Mouse (Mus musculus) heart, embryonic 13.5 days (tissue): Measurements from ENCODE around the gene Abcc2. TPM values are rescaled to one million over a fixed set of nuclear protein-coding genes. Genes with fewer than 3 reads are reported as not detected.

Source experiments
- ATAC-seq: fragments of 200-750 bp; cut with Nextera tagmentation; 2 replicates; pipeline ENCODE4 v1.8.0; 2017; ENCODE audit warnings: moderate TSS enrichment; ENCODE audit not compliant: insufficient number of reproducible peaks, low FRiP score, low TSS enrichment; ENCODE audit errors: extremely low read depth
- H3K27ac ChIP-seq: fragments of 300-500 bp; sonication (generic); replicated peaks from 2 replicates; pipeline ENCODE4 v1.5.1; 2015; ENCODE audit warnings: moderate library complexity, mild to moderate bottlenecking, inconsistent platforms
- H3K27me3 ChIP-seq: fragments of 300-500 bp; sonication (generic); replicated peaks from 2 replicates; pipeline ENCODE4 v1.6.1; 2015; ENCODE audit warnings: mild to moderate bottlenecking, inconsistent platforms
- H3K36me3 ChIP-seq: fragments of 300-500 bp; sonication (generic); 2 replicates; pipeline ENCODE4 v1.6.1; 2015; ENCODE audit warnings: mild to moderate bottlenecking, inconsistent platforms
- H3K4me1 ChIP-seq: fragments of 300-500 bp; sonication (generic); 2 replicates; pipeline ENCODE4 v1.6.1; 2015; ENCODE audit warnings: inconsistent platforms
- H3K4me2 ChIP-seq: fragments of 300-500 bp; sonication (generic); 2 replicates; pipeline ENCODE4 v1.6.1; 2015; ENCODE audit warnings: inconsistent platforms, mild to moderate bottlenecking, moderate library complexity
- H3K4me3 ChIP-seq: fragments of 300-500 bp; sonication (generic); 2 replicates; pipeline ENCODE4 v1.5.1; 2015; ENCODE audit warnings: moderate library complexity, mild to moderate bottlenecking, inconsistent platforms
- H3K9ac ChIP-seq: fragments of 300-500 bp; sonication (generic); 2 replicates; pipeline ENCODE4 v1.6.1; 2015; ENCODE audit warnings: inconsistent platforms, mild to moderate bottlenecking, moderate library complexity
- H3K9me3 ChIP-seq: fragments of 300-500 bp; sonication (generic); 2 replicates; pipeline ENCODE4 v1.6.1; 2016; ENCODE audit warnings: inconsistent platforms
- WGBS: fragments of 180-500 bp; shearing (Covaris S2); methylation state at CpG from one replicate; pipeline ENCODE4 v1.1.7; 2015; ENCODE audit warnings: mixed read lengths; 5-methylcytosine and 5-hydroxymethylcytosine counted together
- polyA plus RNA-seq: library from polyadenylated mRNA; unstranded; fragments of >200 nt; fragmentation: Nextera tagmentation; extraction: Ambion mirVana; gene quantifications from 2 replicates; pipeline ENCODE4 v1.2.1, GENCODE M21; 2015

Abcc2 gene
- polyA plus RNA-seq, 1 experiment from 2014 or later, result not detected

GRCm38 (mm10) chr19:43761543-43762256 lies 20.3 kb upstream of the Abcc2 start:
- Histone ChIP-seq H3K4me2 (no peak overlapping the region), H3K9me3 (no peaks in the 10 kb centered on the region), H3K9ac (no peak overlapping the region), H3K36me3 (0 out of 2 replicates have a peak, but pooled peaks cover 5% of the 10 kb centered on the region), H3K4me1 (no peaks in the 10 kb centered on the region), H3K27me3 (no peaks in the 10 kb centered on the region), H3K27ac (no peak overlapping the region), H3K4me3 (no peak overlapping the region)
- ATAC-seq, result no peak

- H3K27me3 ChIP-seq, result no peaks in the 10 kb centered on the region
- no peaks in the 10 kb centered on the region for H3K9me3 ChIP-seq
- 62% methylated on average over 2 of the region's 2 CpGs for WGBS
These were observed 19.6 kb upstream of the Abcc2 start for GRCm38 (mm10) chr19:43762410-43762809.

GRCm38 (mm10) chr19:43766451-43766850 lies 15.5 kb upstream of the Abcc2 start:
- H3K27me3 ChIP-seq, result no peaks in the 10 kb centered on the region
- no peak for ATAC-seq
- H3K4me3 ChIP-seq, result no peak overlapping the region
- no peak overlapping the region for H3K9ac ChIP-seq
- H3K36me3 ChIP-seq, result peaks cover 14% of the 10 kb centered on the region
- no peak overlapping the region for H3K27ac ChIP-seq
- H3K4me2 ChIP-seq, result no peak overlapping the region
- WGBS, result 76% methylated on average over 5 of the region's 5 CpGs
- H3K9me3 ChIP-seq, result no peaks in the 10 kb centered on the region
- H3K4me1 ChIP-seq, result no peaks in the 10 kb centered on the region

More at GRCm38 (mm10) chr19:43762410-43762809, 19.6 kb upstream of the Abcc2 start:
- H3K4me1 ChIP-seq, result no peaks in the 10 kb centered on the region
- no peak overlapping the region for H3K27ac ChIP-seq
- no peak overlapping the region for H3K4me2 ChIP-seq
- ATAC-seq, result no peak
- no peak overlapping the region for H3K9ac ChIP-seq
- H3K36me3 ChIP-seq, result 0 out of 2 replicates have a peak, but pooled peaks cover 5% of the 10 kb centered on the region
- no peak overlapping the region for H3K4me3 ChIP-seq

- Histone ChIP-seq H3K4me1 (no peaks in the 10 kb centered on the region), H3K9ac (no peak overlapping the region), H3K36me3 (peaks cover 9% of the 10 kb centered on the region), H3K27ac (no peak overlapping the region), H3K4me2 (no peak overlapping the region), H3K4me3 (no peak overlapping the region), H3K27me3 (no peaks in the 10 kb centered on the region), H3K9me3 (no peaks in the 10 kb centered on the region)
- no peak for ATAC-seq
- WGBS, result 67% methylated on average over 9 of the region's 9 CpGs
These were observed 14.3 kb upstream of the Abcc2 start for GRCm38 (mm10) chr19:43767549-43768322.

GRCm38 (mm10) chr19:43769366-43769960 lies 12.5 kb upstream of the Abcc2 start:
- H3K27ac ChIP-seq, result no peak overlapping the region
- H3K36me3 ChIP-seq, result peaks cover 9% of the 10 kb centered on the region
- no peak overlapping the region for H3K4me2 ChIP-seq
- H3K9me3 ChIP-seq, result no peaks in the 10 kb centered on the region
- no peak for ATAC-seq
- WGBS, result 74% methylated on average over 5 of the region's 5 CpGs
- H3K9ac ChIP-seq, result no peak overlapping the region
- no peaks in the 10 kb centered on the region for H3K27me3 ChIP-seq
- no peak overlapping the region for H3K4me3 ChIP-seq
- H3K4me1 ChIP-seq, result no peaks in the 10 kb centered on the region

GRCm38 (mm10) chr19:43770584-43770983 lies 11.4 kb upstream of the Abcc2 start:
- Histone ChIP-seq H3K27me3 (no peaks in the 10 kb centered on the region), H3K27ac (no peak overlapping the region), H3K9ac (no peak overlapping the region), H3K36me3 (peaks cover 9% of the 10 kb centered on the region), H3K9me3 (no peaks in the 10 kb centered on the region), H3K4me3 (no peak overlapping the region), H3K4me2 (no peak overlapping the region), H3K4me1 (0 out of 2 replicates have a peak, but pooled peaks cover 3% of the 10 kb centered on the region)
- no peak for ATAC-seq
- 78% methylated on average over 4 of the region's 4 CpGs for WGBS

- ATAC-seq, result no peak
- no peak overlapping the region for H3K27ac ChIP-seq
- H3K9me3 ChIP-seq, result no peaks in the 10 kb centered on the region
- H3K36me3 ChIP-seq, result peaks cover 9% of the 10 kb centered on the region
- no peak overlapping the region for H3K9ac ChIP-seq
- no peaks in the 10 kb centered on the region for H3K27me3 ChIP-seq
- no peak overlapping the region for H3K4me2 ChIP-seq
- 80% methylated on average over 5 of the region's 5 CpGs for WGBS
- H3K4me3 ChIP-seq, result no peak overlapping the region
- H3K4me1 ChIP-seq, result 0 out of 2 replicates have a peak, but pooled peaks cover 4% of the 10 kb centered on the region
These were observed 10.5 kb upstream of the Abcc2 start for GRCm38 (mm10) chr19:43771499-43771969.

GRCm38 (mm10) chr19:43772311-43772710 lies 9.7 kb upstream of the Abcc2 start:
- ATAC-seq, result no peak
- no peak overlapping the region for H3K4me3 ChIP-seq
- H3K4me1 ChIP-seq, result 0 out of 2 replicates have a peak, but pooled peaks cover 4% of the 10 kb centered on the region
- 62% methylated on average over 6 of the region's 6 CpGs for WGBS
- no peaks in the 10 kb centered on the region for H3K9me3 ChIP-seq
- H3K9ac ChIP-seq, result no peak overlapping the region
- H3K36me3 ChIP-seq, result peaks cover 9% of the 10 kb centered on the region
- H3K4me2 ChIP-seq, result no peak overlapping the region
- H3K27me3 ChIP-seq, result no peaks in the 10 kb centered on the region
- no peak overlapping the region for H3K27ac ChIP-seq

- Histone ChIP-seq H3K4me1 (0 out of 2 replicates have a peak, but pooled peaks cover 4% of the 10 kb centered on the region), H3K27me3 (no peaks in the 10 kb centered on the region), H3K36me3 (no peaks in the 10 kb centered on the region), H3K4me2 (no peak overlapping the region), H3K4me3 (no peak overlapping the region), H3K9me3 (no peaks in the 10 kb centered on the region), H3K27ac (no peak overlapping the region), H3K9ac (no peak overlapping the region)
- WGBS, result 25% methylated on average over 10 of the region's 10 CpGs
- ATAC-seq, result no peak
These were observed 6.6 kb upstream of the Abcc2 start for GRCm38 (mm10) chr19:43775433-43775832.

- Histone ChIP-seq H3K9ac (no peak overlapping the region), H3K27ac (no peak overlapping the region), H3K27me3 (no peaks in the 10 kb centered on the region), H3K9me3 (no peaks in the 10 kb centered on the region), H3K4me3 (no peak overlapping the region), H3K36me3 (no peaks in the 10 kb centered on the region), H3K4me2 (no peak overlapping the region), H3K4me1 (0 out of 2 replicates have a peak, but pooled peaks cover 4% of the 10 kb centered on the region)
- 75% methylated on average over 4 of the region's 4 CpGs for WGBS
- no peak for ATAC-seq
These were observed 5.4 kb upstream of the Abcc2 start for GRCm38 (mm10) chr19:43776561-43776960.

GRCm38 (mm10) chr19:43777308-43777707 lies 4.7 kb upstream of the Abcc2 start:
- Histone ChIP-seq H3K4me1 (0 out of 2 replicates have a peak, but pooled peaks cover 4% of the 10 kb centered on the region), H3K36me3 (no peaks in the 10 kb centered on the region), H3K9ac (no peak overlapping the region), H3K4me2 (no peak overlapping the region), H3K9me3 (no peaks in the 10 kb centered on the region), H3K27me3 (no peaks in the 10 kb centered on the region), H3K4me3 (no peak overlapping the region), H3K27ac (no peak overlapping the region)
- 67% methylated on average over 2 of the region's 2 CpGs for WGBS
- ATAC-seq, result no peak
